Mouse (Mus musculus) lung, adult 2 months (tissue): ENCODE results near the gene Cep135.

ENCODE experiments used
- CTCF ChIP-seq: fragments of 200-500 bp; IDR thresholded peaks from 2 replicates; pipeline ENCODE4 v1.5.1; 2011; ENCODE audit warnings: mild to moderate bottlenecking, low read length, control low read depth; ENCODE audit not compliant: insufficient read depth
- POLR2A ChIP-seq: fragments of 200-500 bp; IDR thresholded peaks from 2 replicates; pipeline ENCODE4 v1.6.1; 2011; ENCODE audit warnings: low read depth, mild to moderate bottlenecking, control low read depth, low read length, borderline replicate concordance; ENCODE audit errors: extremely low read depth

GRCm38 (mm10) chr5:76574251-76574650 is 14.2 kb upstream of the Cep135 start:
- TF ChIP-seq POLR2A: no peak
- no peak for TF ChIP-seq CTCF
